Mouse (Mus musculus): Measurements from ENCODE around the gene Ddx20. TPM values are rescaled to one million over a fixed set of nuclear protein-coding genes. Genes with fewer than 3 reads are reported as not detected.
"Not testable (repeated sequence)": the region's sequence is repeated elsewhere in the genome, so short reads cannot be mapped to it uniquely, and the experiment has no call there.

Gene Ddx20
- total and polyA plus RNA-seq, 3 experiments: 4.1 to 12.3 (median 9.2) TPM

DNA sequence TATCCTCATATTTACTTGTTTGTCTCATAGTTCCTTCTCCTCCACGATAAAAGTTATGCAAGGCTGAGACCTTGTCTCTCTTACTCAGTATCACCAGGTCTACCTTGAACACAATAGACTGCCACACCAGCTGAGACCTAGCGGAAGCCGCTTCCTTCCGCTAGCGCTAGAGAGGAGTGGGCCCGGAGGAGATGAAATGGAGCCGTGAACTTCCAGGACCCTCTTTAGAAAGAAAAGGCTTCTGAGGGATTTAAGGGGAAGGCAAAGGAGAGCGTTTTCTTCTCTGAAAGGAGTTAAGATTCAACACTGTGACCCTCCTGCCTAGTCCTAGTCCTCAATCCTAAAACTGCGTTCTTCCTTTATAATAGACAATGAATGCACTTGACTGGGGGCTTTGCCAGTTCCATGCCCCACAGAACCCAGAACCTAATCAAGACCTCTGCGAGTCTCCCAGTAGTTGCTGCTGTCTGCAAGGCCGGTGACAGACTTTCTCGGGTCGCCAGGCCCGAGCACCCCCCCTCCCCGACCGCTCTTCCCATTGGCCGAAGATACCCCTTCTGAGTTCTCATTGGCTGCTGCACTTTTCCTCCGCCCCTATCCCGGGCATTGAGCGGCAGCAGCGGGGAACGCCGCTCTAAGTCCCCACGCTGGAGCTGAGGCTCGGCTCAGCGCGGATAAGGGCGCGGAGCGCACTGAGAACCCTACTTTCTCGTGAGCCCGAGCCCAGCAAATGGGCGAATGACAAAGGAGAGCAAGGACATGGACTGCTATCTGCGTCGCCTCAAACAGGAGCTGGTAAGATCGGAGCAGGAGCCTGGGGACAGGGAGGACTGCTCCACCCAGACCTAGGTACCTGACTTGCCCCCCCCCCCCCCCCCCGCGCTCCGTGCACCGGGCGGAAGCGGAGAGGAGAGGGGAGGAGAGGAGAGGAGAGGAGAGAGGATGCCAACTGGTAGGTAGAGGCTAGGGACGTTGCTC, 16.9 kb upstream of the Ddx20 start, which contains the start of gene Inka2:
Inka2 (plus strand) TSS at position 569 of the 978 bp plus-strand sequence.
- Histone ChIP-seq H3K27me3 (ENCODE audit: control insufficient read depth, insufficient read depth, low read length) (no peaks in the 10 kb centered on the region), H3K4me1 (ENCODE audit: control insufficient read depth, insufficient read depth, low read length) (peaks cover 20% of the 10 kb centered on the region), H3K36me3 (ENCODE audit: control insufficient read depth, insufficient read depth, low read length) (peaks cover 16% of the 10 kb centered on the region), H3K9ac (ENCODE audit: low read depth, low read length) (peak within 1 kb of the TSS; percentile 81), H3K79me2 (replicated peaks; ENCODE audit: control insufficient read depth, insufficient read depth, low read length) (peaks cover 3% of the 10 kb centered on the region; the same call in 1 of the 2 replicates), H3K4me3 (peak within 1 kb of the TSS; percentile 68), H3K27ac (peak within 1 kb of the TSS; percentile 96)
- 6% methylated on average over 42 of the region's 43 CpGs for WGBS
- intact Hi-C loops (cut with DNase I): no loop called here
- TF ChIP-seq POLR2A (IDR thresholded peaks at IDR 0.05; ENCODE audit: insufficient read depth, low read depth, low read length): peak; percentile 95
- peak; percentile 66; the same call in 1 of the 2 replicates for TF ChIP-seq EP300 (IDR thresholded peaks at IDR 0.05; ENCODE audit: insufficient read depth, low read depth, low read length)
- no peak for TF ChIP-seq CTCF (IDR thresholded peaks at IDR 0.05)
- peak; percentile 90 to 92 for DNase-seq

DNA sequence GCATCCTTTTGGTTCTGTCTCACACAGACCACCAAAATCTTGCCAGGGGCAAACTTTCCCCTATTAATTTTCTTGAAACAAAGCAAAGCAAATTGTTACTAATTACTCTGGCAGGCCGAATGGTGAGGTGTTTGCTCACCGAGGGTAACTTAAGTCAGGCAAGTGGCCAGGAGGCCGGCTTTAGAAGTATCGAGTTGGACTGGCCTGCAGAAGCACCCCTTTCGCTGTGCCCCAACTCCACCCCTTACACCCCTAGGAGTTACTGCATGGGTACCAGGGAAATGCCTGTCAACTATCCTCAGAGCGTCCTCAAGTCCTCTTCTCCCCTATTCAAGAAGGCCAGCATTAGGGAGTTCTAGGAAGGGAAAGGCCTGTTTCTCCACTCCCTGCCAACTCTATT, 16.2 kb upstream of the Ddx20 start:
- H3K27ac ChIP-seq: peak overlapping the region; percentile 96
- no peak for TF ChIP-seq POLR2A (IDR thresholded peaks at IDR 0.05; ENCODE audit: insufficient read depth, low read depth, low read length)
- TF ChIP-seq CTCF (IDR thresholded peaks at IDR 0.05): no peak
- TF ChIP-seq EP300 (IDR thresholded peaks at IDR 0.05; ENCODE audit: insufficient read depth, low read depth, low read length): no peak

DNA sequence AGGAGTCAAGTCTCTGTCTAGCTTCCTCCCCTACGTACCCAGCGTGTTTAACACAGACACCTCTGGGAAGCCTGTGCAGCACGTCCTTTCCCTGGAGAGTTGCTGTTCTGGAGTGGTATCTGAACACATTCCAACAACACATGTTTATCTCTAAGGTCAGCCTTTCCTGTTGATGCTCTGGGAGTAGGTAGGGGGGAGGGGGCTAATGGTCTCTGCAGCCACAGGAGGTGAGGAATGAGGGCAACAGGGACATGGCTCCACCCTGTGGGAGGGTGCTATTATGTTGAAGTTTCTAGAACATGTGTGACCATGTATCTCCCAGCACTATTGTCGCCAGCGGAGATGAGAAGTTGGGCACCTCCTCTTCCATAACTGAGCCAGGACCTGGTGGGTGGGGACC, 14.0 kb upstream of the Ddx20 start:
- Histone ChIP-seq H3K36me3 (ENCODE audit: control insufficient read depth, insufficient read depth, low read length) (peaks cover 1% of the 10 kb centered on the region; the same call in 1 of the 2 replicates), H3K4me3 (peak overlapping the region; percentile 19; the same call in 1 of the 2 replicates), H3K4me1 (ENCODE audit: control insufficient read depth, insufficient read depth, low read length) (peaks cover 24% of the 10 kb centered on the region), H3K9ac (ENCODE audit: low read depth, low read length) (peak overlapping the region; percentile 48; the same call in 1 of the 2 replicates), H3K27me3 (ENCODE audit: control insufficient read depth, insufficient read depth, low read length) (no peaks in the 10 kb centered on the region), H3K27ac (peak overlapping the region; percentile 96), H3K79me2 (replicated peaks; ENCODE audit: control insufficient read depth, insufficient read depth, low read length) (no peaks in the 10 kb centered on the region)
- peak; percentile 98 for TF ChIP-seq EP300 (IDR thresholded peaks at IDR 0.05; ENCODE audit: insufficient read depth, low read depth, low read length)
- TF ChIP-seq POLR2A (IDR thresholded peaks at IDR 0.05; ENCODE audit: insufficient read depth, low read depth, low read length): peak; percentile 73
- TF ChIP-seq CTCF (IDR thresholded peaks at IDR 0.05): no peak
- peak; percentile 68 to 82 for DNase-seq
- WGBS: 21% methylated on average over 5 of the region's 5 CpGs
- intact Hi-C loops (cut with DNase I): no loop called here

More for the DNA sequence above, 16.2 kb upstream of the Ddx20 start:
- DNase-seq: peak in 1 of 2 experiments; percentile 32
- H3K79me2 ChIP-seq (replicated peaks; ENCODE audit: control insufficient read depth, insufficient read depth, low read length): 0 out of 2 replicates have a peak, but pooled peaks cover 3% of the 10 kb centered on the region
- no peaks in the 10 kb centered on the region for H3K27me3 ChIP-seq (ENCODE audit: control insufficient read depth, insufficient read depth, low read length)
- H3K36me3 ChIP-seq (ENCODE audit: control insufficient read depth, insufficient read depth, low read length): peaks cover 11% of the 10 kb centered on the region
- WGBS: 58% methylated on average over 6 of the region's 6 CpGs
- intact Hi-C loops (cut with DNase I): no loop called here
- H3K9ac ChIP-seq (ENCODE audit: low read depth, low read length): peak overlapping the region; percentile 16; the same call in 1 of the 2 replicates
- no peak overlapping the region; the same call in 1 of the 2 replicates for H3K4me3 ChIP-seq
- peaks cover 19% of the 10 kb centered on the region for H3K4me1 ChIP-seq (ENCODE audit: control insufficient read depth, insufficient read depth, low read length)

DNA sequence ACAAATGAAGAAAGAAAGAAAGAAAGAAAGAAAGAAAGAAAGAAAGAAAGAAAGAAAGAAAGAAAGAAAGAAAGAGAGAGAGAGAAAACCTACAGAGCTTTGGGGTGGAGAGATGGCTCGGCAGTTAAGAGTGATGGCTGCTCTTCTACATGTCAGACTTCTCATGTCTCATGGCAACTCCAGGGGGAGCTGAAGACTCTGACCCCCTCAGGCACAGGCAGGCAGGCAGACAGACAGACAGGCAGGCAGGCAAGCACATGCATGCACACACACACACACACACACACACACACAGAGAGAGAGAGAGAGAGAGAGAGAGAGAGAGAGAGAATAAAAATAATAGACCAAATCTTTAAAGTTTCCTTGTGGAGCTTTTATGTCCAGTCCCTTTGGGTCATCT, 13.4 kb upstream of the Ddx20 start:
- intact Hi-C loops (cut with DNase I); H3K79me2 ChIP-seq (replicated peaks; ENCODE audit: control insufficient read depth, insufficient read depth, low read length); H3K27me3 ChIP-seq (ENCODE audit: control insufficient read depth, insufficient read depth, low read length); H3K36me3 ChIP-seq (ENCODE audit: control insufficient read depth, insufficient read depth, low read length): not testable (repeated sequence)
- peak overlapping the region; percentile 19; the same call in 1 of the 2 replicates for H3K4me3 ChIP-seq
- peak overlapping the region; percentile 53 for H3K9ac ChIP-seq (ENCODE audit: low read depth, low read length)
- H3K4me1 ChIP-seq (ENCODE audit: control insufficient read depth, insufficient read depth, low read length): peaks cover 22% of the 10 kb centered on the region
- peak in 1 of 2 experiments; percentile 23 for DNase-seq
- WGBS: 32% methylated on average over 1 of the region's 1 CpGs
- H3K27ac ChIP-seq: peak overlapping the region; percentile 96

DNA sequence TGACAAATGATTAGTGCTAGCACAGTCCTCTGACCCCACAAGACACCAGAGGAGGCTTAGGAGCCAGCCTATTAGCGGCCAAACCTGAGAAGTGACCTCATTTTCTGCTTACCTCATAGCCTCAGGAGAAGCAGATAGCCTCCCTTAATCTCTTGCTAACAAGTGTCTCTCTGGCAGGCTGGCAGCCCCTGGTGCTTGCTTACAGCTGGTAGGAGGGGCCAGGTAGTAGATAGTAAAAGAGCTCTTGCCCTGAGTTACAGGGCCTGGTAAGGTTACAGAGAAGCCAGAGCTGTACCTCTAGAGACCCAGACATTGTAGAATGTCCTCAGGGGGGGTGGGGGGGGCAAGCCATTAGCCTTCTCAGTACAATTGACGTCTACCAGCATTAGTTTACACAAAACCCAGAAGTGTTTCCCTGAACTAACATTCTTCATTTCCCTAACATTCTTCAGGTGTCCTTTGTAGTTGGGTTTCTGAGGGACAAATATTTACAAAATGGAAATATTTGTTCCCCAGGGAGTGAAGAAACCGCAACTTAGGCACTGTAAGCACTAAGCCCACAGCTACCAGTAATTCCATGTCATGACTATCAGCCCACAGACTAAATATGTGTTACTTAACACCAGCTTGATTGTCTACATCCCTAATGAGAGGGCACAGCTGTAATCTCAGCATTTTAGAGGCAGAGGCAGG, 12.0 kb upstream of the Ddx20 start:
- Histone ChIP-seq H3K27me3 (ENCODE audit: control insufficient read depth, insufficient read depth, low read length) (no peaks in the 10 kb centered on the region), H3K4me1 (ENCODE audit: control insufficient read depth, insufficient read depth, low read length) (peaks cover 25% of the 10 kb centered on the region), H3K79me2 (replicated peaks; ENCODE audit: control insufficient read depth, insufficient read depth, low read length) (no peaks in the 10 kb centered on the region), H3K27ac (peak overlapping the region; percentile 96), H3K36me3 (ENCODE audit: control insufficient read depth, insufficient read depth, low read length) (no peaks in the 10 kb centered on the region; the same call in 1 of the 2 replicates), H3K4me3 (no peak overlapping the region), H3K9ac (ENCODE audit: low read depth, low read length) (no peak overlapping the region)
- intact Hi-C loops (cut with DNase I): no loop called here
- no peak for TF ChIP-seq POLR2A (IDR thresholded peaks at IDR 0.05; ENCODE audit: insufficient read depth, low read depth, low read length)
- TF ChIP-seq CTCF (IDR thresholded peaks at IDR 0.05): no peak
- TF ChIP-seq EP300 (IDR thresholded peaks at IDR 0.05; ENCODE audit: insufficient read depth, low read depth, low read length): no peak
- peak; percentile 34 to 66 for DNase-seq
- 57% methylated on average over 3 of the region's 3 CpGs for WGBS

Measured in heart, adult 2 months (tissue).